Mouse (Mus musculus): Measurements from ENCODE around the gene Podnl1.

Podnl1 gene

DNA sequence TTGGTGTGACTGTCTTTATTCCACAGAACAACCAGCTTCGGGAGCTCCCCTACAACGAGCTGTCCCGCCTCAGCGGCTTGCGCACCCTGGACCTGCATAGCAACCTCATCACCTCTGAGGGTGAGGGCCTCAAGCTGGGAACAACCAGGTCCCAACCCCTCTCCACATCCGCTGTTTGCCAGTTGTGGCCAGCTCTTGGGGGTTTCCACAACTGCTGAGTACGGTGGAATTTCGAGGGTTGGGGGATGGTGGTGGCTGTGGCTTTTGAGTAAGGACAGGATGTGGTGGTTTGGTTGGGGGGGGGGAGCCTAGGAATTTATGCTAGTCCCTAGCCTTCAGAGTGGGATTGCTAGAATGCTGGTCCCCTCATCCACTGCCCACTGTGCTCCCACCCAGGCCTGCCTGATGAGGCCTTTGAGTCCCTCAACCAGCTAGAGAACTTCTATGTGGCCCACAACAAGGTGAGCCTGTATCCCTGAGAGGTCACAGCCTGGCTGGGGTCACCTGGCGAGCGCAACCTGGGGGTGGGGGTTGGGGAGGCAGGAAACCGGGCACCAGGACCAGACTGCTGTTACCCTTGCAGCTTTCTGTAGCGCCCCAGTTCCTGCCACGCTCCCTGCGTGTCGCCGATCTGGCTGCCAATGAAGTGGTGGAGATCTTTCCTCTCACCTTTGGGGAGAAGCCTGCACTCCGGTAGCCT, 1.6 kb downstream of the Podnl1 start:
- no peak for DNase-seq (ENCODE audit: extremely low read depth, low read depth, low spot score)

DNA sequence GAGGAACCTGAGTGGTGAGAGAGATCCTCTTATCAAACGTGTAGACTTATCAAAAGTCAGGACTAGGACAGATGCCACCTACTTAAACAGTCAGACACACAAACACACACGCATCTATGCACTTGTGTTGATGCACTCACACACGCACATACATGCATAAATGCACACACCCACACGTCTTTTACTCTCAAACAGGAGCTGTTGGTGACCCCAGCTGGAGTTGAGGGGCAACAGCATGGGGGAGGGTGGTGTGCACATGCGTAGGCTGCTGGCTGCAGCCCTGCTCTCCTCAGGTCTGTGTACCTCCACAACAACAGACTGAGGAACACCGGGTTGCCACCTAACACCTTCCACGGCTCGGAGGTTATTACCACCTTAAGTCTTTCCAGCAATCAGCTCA, 2.5 kb downstream of the Podnl1 start:
- DNase-seq (ENCODE audit: extremely low read depth, low read depth, low spot score): no peak

DNA sequence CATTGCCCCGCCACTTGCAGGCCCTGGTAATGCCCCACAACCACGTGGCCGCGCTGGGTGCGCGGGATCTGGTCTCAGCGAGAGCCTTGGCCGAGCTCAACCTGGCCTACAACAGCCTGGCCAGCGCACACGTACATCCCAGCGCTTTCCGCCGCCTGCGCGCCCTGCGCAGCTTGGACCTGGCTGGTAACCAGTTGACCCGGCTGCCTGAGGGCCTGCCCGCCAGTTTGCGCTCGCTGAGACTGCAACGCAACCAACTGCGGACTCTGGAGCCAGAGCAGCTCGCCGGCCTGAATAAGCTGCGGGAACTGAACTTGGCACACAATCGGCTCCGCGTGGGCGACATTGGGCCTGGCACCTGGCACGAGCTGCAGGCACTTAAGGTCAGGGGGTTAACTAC, 5.0 kb downstream of the Podnl1 start:
- no peak for DNase-seq (ENCODE audit: extremely low read depth, low read depth, low spot score)

DNA sequence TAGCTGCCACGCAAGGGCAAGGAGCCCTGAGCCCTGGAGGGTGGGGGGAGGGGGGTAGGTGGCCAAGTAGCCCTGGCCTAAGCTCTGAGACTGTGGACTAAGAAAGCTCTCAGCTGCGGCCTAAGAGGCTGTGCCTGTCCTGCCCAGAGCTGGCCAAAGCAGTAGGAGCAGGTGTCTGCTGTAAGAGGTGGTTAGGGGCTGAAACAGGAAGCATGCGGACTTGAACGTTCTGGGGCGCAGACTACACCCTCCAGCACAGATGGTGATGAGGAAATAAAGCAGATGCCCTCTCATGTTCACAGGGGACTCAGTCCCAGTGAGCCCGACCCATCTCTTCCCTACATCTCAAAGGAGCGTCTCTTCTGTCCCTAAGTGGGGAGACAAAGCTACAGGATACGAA, 6.4 kb downstream of the Podnl1 start:
- no peak for DNase-seq (ENCODE audit: extremely low read depth, low read depth, low spot score)

DNA sequence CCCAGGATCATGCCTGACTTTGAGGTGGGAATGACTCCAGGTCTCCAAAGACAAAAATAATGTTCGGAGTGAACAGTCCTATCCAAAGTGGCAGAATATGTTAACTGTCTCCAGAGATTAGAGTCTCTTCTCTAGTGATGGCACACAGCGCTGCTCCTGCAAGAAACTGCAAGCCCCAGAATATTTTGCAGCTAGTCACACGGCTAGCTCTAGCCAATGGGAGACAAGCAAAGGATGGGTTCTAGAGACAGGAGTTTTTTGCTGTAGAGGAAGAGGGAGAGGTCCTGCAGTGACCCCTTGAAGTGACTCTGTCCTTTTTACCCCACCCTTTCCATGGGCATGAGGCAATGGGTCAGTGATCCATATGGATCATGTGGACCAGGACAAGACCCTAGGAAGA, 12.1 kb downstream of the Podnl1 start:
- no peak for DNase-seq (ENCODE audit: extremely low read depth, low read depth, low spot score)

DNA sequence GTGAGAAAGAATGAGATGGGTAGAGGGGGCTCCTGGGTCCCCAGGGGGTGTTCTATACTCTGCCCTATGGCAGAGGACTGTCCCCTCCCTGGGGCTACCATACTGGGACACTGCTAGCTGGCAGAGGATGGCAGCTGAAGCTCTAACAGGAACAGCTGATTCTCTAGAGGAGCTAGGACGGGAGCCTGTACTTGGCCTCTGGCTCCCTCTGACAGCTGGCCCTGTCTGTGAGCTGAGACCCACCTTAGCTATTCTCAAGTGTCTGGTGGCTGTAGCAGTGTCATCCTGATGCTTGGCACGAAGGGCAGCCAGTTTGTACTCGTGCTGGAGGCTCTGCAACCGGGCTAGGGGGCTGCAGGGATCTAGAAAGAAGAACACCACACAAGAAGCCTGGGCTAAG, 15.0 kb downstream of the Podnl1 start:
- DNase-seq (ENCODE audit: extremely low read depth, low read depth, low spot score): no peak

DNA sequence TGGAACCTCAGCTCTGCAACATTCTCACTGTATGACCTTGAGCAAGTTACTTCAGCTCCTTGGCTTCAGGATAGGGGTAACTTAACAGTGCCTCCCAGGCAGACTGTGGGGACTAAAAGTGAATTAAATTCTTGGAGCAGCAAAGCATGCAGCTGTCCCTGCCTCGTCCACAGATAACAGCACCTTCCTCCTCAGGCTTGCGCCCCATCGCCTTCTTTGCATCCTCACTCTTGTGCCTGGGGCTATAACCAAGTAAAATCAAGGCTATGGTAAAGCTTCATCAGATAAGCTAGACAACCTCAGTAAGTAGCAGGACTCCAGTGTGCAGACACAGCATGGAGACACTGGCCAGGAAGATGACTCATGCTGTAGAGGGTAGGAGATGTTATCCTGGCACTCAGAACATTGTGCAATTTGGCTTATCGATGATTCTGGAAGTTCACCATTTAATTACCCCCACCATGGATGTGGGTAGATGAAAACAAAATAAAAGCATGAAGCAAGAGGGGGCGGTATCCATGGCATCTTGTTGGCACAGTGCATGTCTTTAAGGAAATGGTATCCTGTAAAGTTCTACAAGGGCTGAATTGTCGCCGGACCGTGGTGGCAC, 19.0 kb downstream of the Podnl1 start:
- DNase-seq (ENCODE audit: extremely low read depth, low read depth, low spot score): peak; percentile 86

DNA sequence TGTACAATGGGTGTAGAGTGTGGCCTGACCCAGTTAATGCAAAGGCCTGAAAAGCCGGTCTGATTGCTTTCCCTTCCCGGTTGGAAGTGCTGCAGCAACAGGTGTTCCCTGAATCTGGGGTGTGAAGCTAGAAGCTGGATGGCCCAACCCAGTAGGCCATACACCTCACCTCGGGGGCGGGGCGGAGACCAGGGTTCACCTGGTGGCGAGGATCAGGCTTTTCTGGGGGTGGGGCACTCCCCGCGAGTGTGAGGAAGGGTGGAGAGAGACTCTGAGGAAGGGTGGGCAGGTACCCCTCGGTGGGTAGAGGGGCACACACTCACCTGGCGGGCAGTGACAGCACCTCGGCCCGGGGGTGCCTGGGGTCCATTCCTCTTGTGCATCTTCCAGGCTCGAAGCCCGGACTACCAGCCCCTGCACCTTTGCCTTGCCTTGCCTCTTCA, 21.6 kb downstream of the Podnl1 start:
- no peak for DNase-seq (ENCODE audit: extremely low read depth, low read depth, low spot score)

DNA sequence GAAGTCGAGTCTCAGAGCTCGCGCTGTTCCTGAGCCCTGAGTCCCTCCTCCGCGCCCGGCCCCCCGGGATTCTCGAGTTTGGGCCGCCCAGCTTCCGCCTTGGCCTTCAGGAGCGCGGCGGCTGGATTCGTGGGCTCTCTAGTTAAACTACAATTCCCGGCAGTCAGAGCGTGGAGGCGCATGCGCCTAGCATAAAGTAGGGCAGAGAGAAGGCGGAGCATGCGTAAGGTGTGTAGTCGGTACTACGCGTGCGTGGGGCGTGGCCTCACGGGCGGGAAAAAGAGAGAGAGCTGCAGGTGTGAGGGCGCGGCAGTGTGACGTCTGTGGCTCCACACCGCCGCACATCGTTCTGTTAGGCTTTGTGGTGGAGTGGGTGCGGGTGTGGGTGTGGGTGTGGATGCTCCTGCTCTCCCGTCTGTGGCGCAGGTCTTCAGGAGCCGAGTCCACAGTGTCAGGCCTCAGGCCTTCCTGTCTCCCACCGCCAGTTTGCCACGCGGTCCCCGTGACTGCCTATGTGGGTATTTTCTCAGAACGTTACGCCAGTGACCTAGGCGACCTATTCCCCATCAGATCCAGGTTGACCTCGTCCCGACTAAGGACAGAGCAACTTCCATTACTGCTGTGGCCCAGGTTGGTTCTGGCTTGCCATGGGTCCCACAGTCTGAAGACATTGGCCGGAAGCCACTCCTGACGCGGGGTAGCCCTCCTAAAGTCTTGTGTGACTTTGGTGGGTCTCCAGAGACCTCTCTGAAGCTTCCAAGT, 22.2 kb downstream of the Podnl1 start, which contains the start of the genes Cc2d1a and 4930432K21Rik:
Gene Cc2d1a (minus strand): TSS at position 168 of the 762 bp plus-strand sequence.
Gene 4930432K21Rik (plus strand): TSS at position 257 of the 762 bp plus-strand sequence.
- peak; percentile 75 for DNase-seq (ENCODE audit: extremely low read depth, low read depth, low spot score)

DNA sequence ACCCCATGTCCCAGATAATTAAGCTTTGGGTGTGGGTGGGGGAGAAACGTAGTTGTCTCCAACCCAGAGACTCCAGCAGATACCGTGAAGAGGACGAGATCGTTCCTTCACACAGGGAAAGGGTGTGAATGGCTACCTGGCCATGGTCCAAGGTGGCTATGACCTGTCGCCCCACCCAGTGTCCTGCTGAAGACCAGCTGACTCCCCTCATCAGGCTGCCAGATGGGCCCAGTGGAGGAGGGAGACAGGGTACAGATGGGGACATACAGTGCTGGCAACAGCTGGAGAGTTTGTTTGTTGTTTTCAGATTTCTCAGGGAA, 22.7 kb downstream of the Podnl1 start:
- no peak for DNase-seq (ENCODE audit: extremely low read depth, low read depth, low spot score)

DNA sequence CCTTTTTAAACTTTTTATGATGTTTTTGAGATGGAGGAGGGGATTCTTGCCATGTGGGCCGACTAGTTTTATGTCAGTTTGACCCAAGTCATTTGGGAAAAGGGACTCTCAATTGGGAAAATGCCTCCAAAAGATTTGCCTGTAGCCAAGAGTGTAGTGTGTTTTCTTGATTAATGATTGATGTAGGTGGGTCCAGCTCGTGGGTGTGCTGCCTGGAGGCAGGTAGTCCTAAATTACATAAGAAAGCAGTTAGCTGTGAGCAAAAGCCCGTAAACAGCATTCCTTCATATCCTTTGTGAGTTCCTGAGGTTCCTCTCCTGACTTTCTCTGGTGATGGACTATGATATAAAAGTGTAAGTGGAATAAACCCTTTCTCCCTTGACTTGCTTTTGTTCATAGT, 23.4 kb downstream of the Podnl1 start:
- no peak for DNase-seq (ENCODE audit: extremely low read depth, low read depth, low spot score)

DNA sequence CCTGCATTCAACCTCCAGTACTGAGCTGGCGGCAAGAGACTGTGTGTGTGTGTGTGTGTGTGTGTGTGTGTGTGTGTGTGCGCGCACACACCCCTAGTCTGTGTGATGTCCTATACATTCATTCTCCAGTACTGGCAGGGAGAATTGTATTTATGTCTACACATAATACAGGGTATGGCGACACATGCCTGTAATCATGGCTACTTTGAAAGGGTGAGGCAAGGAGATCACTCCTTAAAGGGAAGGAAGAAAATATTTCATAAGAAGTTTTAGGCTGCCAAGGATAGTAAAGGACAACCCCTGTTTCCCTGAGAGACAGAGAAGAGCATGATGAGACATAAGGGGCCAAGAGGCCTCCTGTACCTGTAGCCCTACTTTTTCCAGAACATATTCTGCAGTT, 31.8 kb downstream of the Podnl1 start:
- DNase-seq (ENCODE audit: extremely low read depth, low read depth, low spot score): peak; percentile 14

DNA sequence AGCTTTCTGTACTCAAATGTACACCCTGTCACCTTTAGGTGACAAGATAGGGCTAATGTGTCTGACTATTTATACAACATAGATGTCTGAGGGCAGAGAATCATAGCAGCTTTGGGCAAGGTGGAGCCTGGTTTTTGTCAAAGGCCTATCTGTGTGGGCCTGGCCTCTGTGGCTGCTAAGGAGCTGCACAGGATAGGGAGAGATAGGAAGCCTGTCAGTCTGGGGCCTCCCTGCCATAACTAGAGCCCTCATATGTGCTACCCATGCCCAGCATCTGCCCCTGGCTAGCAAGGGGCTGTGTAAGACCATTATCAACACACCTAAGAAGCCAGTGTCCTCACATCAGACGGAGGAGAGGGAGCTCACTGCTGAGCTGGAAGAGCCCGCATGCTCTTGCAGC, 41.9 kb downstream of the Podnl1 start:
- no peak for DNase-seq (ENCODE audit: extremely low read depth, low read depth, low spot score)

DNA sequence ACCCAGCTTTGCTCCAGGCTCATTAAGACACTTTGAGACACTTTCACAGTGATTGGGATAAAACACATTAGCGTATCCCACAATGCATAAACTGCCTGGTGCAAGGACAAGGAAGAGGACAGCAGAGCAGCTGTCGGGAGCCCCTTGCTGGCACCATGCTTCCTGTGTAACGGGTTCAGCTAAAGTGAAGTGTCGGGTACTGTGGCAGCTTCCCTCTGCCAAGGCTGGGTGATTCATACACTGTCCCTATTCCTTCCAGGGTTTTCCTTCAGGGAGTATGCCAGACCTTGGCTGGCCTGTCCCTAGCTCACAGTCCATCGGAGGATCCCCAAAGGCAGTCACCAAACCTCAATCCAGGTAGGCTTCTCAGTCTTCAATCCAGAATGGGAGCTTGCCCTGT, 44.3 kb downstream of the Podnl1 start:
- DNase-seq (ENCODE audit: extremely low read depth, low read depth, low spot score): no peak

DNA sequence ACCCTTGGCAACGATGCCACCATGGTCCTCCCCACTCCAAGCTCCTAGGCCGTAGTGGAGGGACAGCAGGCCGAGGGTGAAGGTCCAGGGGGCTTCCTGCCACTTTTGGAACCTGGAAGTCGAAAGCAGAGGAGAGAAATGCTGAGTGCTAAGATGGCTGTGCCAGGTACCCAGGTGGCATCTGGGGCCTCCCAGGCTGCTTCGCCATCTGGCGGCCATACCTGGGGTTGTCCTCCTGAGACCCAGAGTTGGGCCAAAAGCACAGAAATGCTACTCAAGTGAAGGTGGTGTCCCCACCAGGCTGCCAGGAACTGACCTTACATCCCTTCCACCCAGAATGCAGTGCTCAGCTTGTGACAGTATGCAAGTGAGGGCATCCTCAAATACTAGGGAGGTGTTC, 48.1 kb downstream of the Podnl1 start:
- no peak for DNase-seq (ENCODE audit: extremely low read depth, low read depth, low spot score)

DNA sequence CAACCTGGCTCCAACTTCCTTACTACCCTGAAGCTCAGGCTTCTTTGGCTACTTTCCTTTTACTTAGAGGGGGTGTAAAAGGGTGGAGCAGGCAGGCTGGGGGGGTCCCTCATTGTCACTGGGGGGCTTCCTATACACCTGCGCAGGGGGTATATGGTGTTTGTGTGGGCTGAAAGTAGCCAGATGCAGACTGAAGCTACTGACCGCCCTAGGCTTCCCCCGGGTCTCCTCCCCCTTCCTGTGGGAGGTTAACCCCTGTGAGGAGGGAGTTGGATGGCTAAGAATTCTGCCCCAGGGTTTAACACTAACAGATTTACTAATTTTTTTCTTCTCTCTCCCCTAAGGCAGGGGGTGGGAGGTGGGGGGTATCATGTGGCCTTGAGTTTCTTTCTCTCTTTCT, 50.8 kb downstream of the Podnl1 start:
- DNase-seq (ENCODE audit: extremely low read depth, low read depth, low spot score): no peak

DNA sequence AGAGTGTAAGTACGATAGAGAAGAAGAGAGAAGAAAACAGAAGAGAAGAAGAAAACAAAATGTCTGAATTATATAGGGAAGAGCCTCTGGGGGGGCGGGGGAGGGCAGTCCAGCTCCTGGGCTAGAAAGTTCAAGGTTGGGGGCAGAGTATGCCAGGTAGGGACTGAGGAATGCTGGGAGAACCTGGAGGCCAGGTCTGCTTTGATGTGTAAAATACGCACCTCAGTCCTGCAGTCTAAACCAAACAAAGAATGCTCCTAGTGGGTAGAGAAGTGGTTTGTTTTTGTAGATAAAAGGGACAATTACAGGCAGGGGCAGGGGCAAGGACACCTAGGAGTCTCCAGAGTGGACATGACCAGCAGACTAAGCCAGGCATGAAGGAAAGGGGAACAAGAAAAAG, 51.6 kb downstream of the Podnl1 start:
- no peak for DNase-seq (ENCODE audit: extremely low read depth, low read depth, low spot score)

DNA sequence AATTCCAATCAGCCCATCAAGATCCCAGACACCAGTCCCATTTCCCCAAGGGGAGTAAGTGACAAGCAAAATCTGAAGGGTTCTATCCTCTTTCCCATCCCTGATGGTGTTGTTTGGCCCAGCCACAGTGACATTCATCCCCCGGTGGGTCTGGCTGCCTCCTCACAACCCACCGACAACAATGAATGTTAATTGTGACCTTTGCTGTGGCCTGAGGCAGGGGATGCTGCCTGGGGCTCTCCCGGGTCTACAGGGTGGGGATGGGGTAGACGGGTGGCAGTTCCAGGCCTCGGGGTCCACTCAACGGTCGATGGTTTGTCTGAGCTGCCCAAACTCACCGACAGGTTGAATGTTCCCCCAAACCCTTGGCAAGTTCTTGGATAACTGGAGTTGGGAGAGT, 52.8 kb downstream of the Podnl1 start:
- no peak for DNase-seq (ENCODE audit: extremely low read depth, low read depth, low spot score)

DNA sequence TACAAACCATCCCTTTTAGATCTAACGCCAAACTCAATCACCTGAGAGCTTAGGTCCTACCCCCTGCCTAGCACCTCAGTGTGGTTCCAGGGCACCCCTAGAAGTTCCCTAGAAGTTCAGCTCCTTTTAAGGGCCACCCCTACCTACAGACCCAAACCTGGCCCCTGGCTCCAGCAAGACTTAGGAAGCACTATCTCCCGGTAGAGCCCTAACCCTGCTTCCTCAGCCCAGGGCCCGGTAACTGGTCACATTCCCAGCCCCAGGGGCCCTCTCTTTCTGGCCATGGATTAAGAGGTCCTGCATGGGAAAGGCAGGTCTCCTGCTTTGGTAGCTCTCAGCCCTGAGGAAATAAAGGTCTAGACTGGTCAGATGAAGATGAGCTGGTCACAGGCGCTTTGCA, 54.2 kb downstream of the Podnl1 start:
- no peak for DNase-seq (ENCODE audit: extremely low read depth, low read depth, low spot score)

DNA sequence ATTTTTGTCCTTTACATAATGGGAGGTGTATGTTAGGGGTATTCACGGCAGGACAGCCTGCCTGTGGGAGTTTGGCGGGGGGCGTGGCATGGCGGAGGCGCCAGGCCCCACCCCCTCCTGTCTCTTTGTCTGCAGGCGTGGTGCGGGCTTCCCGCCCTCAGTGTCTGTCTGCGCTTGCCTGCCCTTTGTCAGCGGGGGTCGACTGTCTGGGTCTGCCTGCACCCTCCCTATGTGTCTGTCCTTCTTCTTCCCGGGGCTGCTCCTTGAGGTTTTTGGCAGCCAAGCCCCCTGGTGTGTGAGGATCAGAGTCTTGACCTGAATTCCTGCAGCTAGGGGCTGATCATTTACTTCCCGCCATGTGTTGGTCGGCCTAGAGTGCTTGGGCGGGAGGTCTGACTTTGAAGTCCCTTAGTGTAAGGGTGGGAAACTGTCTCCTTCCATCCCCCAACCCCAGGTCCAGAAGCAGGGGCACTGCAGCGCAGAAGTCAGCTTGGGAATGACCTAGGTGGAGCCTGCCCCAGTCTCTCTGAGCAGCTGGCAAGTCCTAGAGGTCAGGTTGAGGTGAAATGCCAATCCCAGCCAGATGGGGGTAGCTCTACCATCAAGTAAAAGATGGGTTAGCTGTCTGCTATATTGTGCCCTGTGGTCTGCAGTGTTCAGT, 54.9 kb downstream of the Podnl1 start:
- no peak for DNase-seq (ENCODE audit: extremely low read depth, low read depth, low spot score)
